Mouse (Mus musculus) neural tube, postnatal 0 days (tissue): ENCODE measurements around the gene Gnao1. TPM values are rescaled to one million over a fixed set of nuclear protein-coding genes. Genes with fewer than 3 reads are reported as not detected.

Experiments used
- microRNA-seq: library from miRNA; unstranded; fragments of <30 nt; microRNA quantifications from one replicate; pipeline ENCODE4, GENCODE M21; 2016
- polyA plus RNA-seq: library from polyadenylated mRNA; unstranded; fragments of >200 nt; fragmentation: Nextera tagmentation; extraction: Ambion mirVana; gene quantifications from 2 replicates; pipeline ENCODE4 v1.2.1, GENCODE M21; 2015

Gnao1 gene
- 248 and 266 TPM in 2 replicates for polyA plus RNA-seq

GRCm38 (mm10) chr8:93809686-93810027 lies at the start of gene Gnao1:
Gnao1 (plus strand) TSS chr8:93809966.

DNA sequence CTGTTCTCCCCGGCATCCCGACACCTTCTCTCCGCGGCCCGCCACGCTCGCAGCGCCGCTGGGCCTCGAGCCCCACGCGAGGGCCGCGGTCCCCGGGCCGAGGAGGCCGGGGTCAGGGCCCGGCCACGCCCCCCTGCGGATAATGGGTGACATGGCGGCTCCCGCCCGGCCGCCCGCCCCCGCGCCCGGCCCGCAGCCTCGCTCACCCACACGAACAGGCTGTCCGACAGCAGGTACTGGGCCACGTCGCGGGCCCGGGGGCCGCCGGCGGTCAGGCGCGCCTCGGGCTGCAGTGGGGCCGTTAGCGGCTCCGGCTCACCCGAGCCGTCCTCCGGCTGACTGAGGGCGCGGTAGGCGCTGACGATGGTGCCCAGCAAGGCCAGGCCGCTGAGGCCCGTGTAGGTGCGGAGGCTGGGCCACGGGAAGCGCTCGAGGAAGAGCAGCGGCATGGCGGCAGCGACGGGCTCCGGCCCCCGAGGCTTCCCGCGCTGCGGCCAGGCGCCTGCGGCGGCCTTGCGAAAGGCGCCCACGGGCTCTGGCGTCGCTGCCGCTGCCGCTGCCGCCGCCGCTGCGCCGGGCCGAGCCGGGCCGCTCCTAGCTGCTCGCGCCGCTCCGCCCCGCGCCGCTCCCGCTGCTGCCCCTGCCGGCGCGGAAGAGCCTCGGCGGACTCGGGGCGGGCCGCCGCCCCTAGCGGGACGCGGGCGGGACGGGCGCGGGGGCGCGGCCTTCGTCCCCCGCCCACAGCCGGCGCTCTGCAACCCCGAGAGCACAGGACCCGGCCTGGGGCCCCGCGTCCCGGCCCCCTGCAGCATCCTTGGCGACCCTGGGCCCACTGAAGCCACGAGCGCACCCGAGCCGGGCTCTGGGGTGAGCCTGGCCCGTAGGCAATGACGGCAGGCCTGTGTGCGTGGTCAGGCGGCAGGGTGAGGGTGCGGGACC lies 202.5 kb downstream of the Gnao1 start, which contains the start of gene Amfr:
Gene Amfr, minus strand, starts transcription at position 830 of the 939 bp plus-strand sequence.

Small RNA genes within 50 kb of the gene (microRNA-seq; reads per million reads assigned to microRNA genes)
- not detected for gene Gm24159

Other genes with a start within 250 kb of the Gnao1 start
- 91.0 and 94.7 TPM in 2 replicates for gene Amfr, start 202.9 kb downstream of the Gnao1 start, polyA plus RNA-seq
- 73.3 and 85.1 TPM in 2 replicates for gene Nudt21, start 227.1 kb downstream of the Gnao1 start, polyA plus RNA-seq
- 10.9 and 11.9 TPM in 2 replicates for gene Ogfod1, start 227.2 kb downstream of the Gnao1 start, polyA plus RNA-seq